Comparison of ENCODE assay signal across 7 mouse cellular contexts in genomic region chr5:111530628-111531524, GRCm38 (mm10).
DNase-seq lines count a peak whose midpoint lies in the region; ATAC-seq lines count a peak whose summit lies in the region.

No protein-coding gene starts in this region.

- H3K36me3 ChIP-seq in forebrain, embryonic 16.5 days (ENCODE audit: control insufficient read depth, insufficient read depth): no peaks in the 10 kb centered on the region
- H3K36me3 ChIP-seq in hindbrain, embryonic 14.5 days (replicated peaks; ENCODE audit: control insufficient read depth, insufficient read depth): no peaks in the 10 kb centered on the region

- 0 out of 2 replicates have a peak overlapping the region, but pooled peaks have one; percentile 10 for H3K4me2 ChIP-seq in forebrain, embryonic 16.5 days (ENCODE audit: low read length)
- H3K4me2 ChIP-seq in hindbrain, embryonic 14.5 days (replicated peaks): peak overlapping the region; percentile 25

- H3K27ac ChIP-seq in forebrain, embryonic 16.5 days (ENCODE audit: low read length): no peak overlapping the region
- no peak overlapping the region for H3K27ac ChIP-seq in hindbrain, embryonic 14.5 days

- 22% methylated on average over 25 of the region's 26 CpGs for WGBS in forebrain, embryonic 16.5 days
- WGBS in hindbrain, embryonic 14.5 days: 16% methylated on average over 26 of the region's 26 CpGs

- H3K9me3 ChIP-seq in forebrain, embryonic 16.5 days (ENCODE audit: control insufficient read depth, low read length): no peaks in the 10 kb centered on the region
- no peaks in the 10 kb centered on the region for H3K9me3 ChIP-seq in hindbrain, embryonic 14.5 days (ENCODE audit: control insufficient read depth, low read length)

- DNase-seq in embryo, embryonic 11.5 days (ENCODE audit: low read depth, low spot score): peak; percentile 77
- DNase-seq in hindbrain, embryonic 14.5 days (ENCODE audit: low spot score): no peak
- DNase-seq in mesoderm, embryonic 11.5 days (ENCODE audit: low read depth, low spot score): peak; percentile 95
- DNase-seq in layer of hippocampus, postnatal 25 days (ENCODE audit: extremely low spot score in 1 of 2, low spot score in 1 of 2): no peak
- DNase-seq in urinary bladder, postnatal 10 days (ENCODE audit: low spot score): no peak

- H3K4me1 ChIP-seq in forebrain, embryonic 16.5 days (replicated peaks; ENCODE audit: control insufficient read depth, insufficient read depth, low read length): peaks cover 30% of the 10 kb centered on the region
- peaks cover 19% of the 10 kb centered on the region for H3K4me1 ChIP-seq in hindbrain, embryonic 14.5 days (replicated peaks; ENCODE audit: control insufficient read depth, insufficient read depth, low read length)

- no peak overlapping the region for H3K4me3 ChIP-seq in forebrain, embryonic 16.5 days (replicated peaks; ENCODE audit: low read length)
- no peak overlapping the region for H3K4me3 ChIP-seq in hindbrain, embryonic 14.5 days (replicated peaks; ENCODE audit: low read length)

- no peaks in the 10 kb centered on the region for H3K27me3 ChIP-seq in forebrain, embryonic 16.5 days (replicated peaks; ENCODE audit: control insufficient read depth, insufficient read depth, low read length)
- H3K27me3 ChIP-seq in hindbrain, embryonic 14.5 days (ENCODE audit: control insufficient read depth, insufficient read depth, low read length): no peaks in the 10 kb centered on the region

- 0 out of 2 replicates have a peak, but pooled peaks have one; percentile 18 for ATAC-seq in forebrain, embryonic 16.5 days
- ATAC-seq in hindbrain, embryonic 14.5 days (ENCODE audit: low FRiP score): no peak
- no peak for ATAC-seq in megakaryocyte progenitor cell, adult 5-6 weeks (replicated peaks; ENCODE audit: poor library complexity)

- H3K9ac ChIP-seq in forebrain, embryonic 16.5 days (replicated peaks; ENCODE audit: low read depth, low read length): 0 out of 2 replicates have a peak overlapping the region, but pooled peaks have one; percentile 26
- no peak overlapping the region for H3K9ac ChIP-seq in hindbrain, embryonic 14.5 days

Comparison
In these comparisons a context has a peak if more than half of its experiments do, and no peak if none do; other contexts are left out.
1. DNase-seq: peak in embryo, embryonic 11.5 days (single experiment) and mesoderm, embryonic 11.5 days (single experiment); none in hindbrain, embryonic 14.5 days (single experiment), layer of hippocampus, postnatal 25 days (0 of 2) and urinary bladder, postnatal 10 days (single experiment).